Mouse (Mus musculus): ENCODE results near the gene Cdh4. TPM values are rescaled to one million over a fixed set of nuclear protein-coding genes. Genes with fewer than 3 reads are reported as not detected.

Cdh4 gene
- total RNA-seq, 1 experiment from 2014 or later, result 5.3 TPM

DNA sequence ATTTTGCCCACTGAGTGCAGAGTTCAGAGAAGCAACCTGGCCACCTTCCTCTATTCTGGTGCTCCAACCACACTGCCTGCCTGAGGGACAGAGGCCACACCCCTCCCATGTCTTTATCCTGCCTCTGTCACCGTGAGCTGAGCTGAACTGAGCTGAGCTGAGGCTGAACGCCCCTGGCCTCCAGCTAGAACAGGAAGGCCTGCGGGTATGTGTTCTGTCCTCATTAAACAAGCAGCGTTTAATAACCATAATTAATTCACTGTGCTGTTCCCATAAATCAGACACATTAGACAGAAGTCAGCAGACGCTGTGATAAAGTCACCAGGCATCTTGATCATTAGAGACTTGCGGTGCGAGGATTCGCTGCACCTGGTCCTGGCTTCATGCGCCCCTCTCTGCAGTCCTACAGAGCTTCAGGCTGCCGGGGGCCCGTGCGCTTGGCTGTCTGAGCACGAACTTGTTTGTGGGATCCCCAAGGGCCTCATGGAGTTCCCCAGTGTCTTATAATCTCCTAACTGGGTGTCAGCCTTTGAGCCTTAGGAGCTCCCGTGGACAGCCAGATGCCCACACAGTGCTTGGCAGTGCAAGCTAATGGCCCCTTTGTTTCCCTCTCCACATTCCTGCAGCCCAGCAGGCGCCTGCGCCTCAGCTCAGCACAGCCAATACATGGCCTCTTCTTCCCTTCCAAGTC is 291.1 kb downstream of the Cdh4 start:
- DNase-seq, result no peak

GRCm38 (mm10) chr2:179742419-179742818 is 300.2 kb downstream of the Cdh4 start:
- DNase-seq, result no peak

GRCm38 (mm10) chr2:179742828-179743227 is 300.6 kb downstream of the Cdh4 start:
- DNase-seq, result no peak

- no peak for DNase-seq
Observed at GRCm38 (mm10) chr2:179746491-179746890, 304.3 kb downstream of the Cdh4 start.

DNA sequence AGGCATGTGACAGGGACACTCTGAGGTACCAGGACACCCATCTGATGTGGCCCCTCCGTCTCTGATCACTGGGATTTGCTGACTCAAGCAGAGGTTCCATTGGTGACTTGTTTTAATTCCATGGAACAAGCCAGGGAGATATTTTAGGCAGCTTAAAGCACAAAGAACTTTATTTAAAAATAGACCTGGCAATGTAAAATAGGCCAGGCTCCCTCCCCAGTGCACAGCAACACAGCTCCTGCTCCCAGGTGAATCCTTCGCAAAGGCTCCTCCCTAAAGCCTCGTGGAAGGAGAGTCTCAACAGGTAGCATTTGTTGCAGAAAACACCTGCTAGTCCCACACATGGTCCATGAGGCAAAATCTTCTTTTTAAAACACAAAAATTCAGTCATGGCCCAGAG is 307.2 kb downstream of the Cdh4 start:
- no peak for DNase-seq

GRCm38 (mm10) chr2:179753811-179754210 is 311.6 kb downstream of the Cdh4 start:
- no peak for DNase-seq

- no peak for DNase-seq
Observed at GRCm38 (mm10) chr2:179754776-179755175, 312.5 kb downstream of the Cdh4 start.

DNA sequence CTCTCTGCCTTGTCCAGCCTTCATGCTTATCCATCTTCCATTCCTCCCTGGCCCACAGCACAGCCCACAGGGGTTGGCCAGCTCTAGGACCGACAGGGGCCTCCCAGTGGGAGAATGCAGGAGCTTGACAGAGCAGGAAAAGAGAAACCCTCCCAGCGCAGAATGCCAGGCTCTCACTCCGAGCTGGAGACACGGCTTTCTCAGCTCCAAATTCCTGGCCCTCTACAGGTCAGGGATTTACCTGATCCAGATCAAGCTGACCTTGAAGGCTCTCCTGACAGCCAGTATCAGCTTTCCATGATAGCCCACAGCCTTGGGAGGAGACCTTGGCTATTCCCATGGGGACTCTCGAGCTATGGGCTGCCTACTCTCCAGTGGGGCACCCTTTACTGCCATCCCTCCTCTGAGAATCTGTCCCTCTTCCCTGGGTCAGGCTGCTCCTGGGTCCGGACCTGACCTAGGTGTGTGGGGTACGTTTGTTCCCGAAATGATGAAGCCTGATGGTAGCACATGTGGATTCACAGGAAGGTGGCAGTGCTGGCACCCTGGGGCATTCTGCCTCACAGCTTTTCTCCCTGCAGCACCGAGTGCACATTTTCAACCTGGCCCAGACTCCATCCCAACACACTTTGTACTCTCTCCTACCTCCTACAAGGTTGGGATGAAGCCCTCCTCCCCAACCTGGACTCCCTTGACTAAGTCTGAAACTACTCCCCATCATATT is 319.6 kb downstream of the Cdh4 start:
- DNase-seq, result no peak

DNA sequence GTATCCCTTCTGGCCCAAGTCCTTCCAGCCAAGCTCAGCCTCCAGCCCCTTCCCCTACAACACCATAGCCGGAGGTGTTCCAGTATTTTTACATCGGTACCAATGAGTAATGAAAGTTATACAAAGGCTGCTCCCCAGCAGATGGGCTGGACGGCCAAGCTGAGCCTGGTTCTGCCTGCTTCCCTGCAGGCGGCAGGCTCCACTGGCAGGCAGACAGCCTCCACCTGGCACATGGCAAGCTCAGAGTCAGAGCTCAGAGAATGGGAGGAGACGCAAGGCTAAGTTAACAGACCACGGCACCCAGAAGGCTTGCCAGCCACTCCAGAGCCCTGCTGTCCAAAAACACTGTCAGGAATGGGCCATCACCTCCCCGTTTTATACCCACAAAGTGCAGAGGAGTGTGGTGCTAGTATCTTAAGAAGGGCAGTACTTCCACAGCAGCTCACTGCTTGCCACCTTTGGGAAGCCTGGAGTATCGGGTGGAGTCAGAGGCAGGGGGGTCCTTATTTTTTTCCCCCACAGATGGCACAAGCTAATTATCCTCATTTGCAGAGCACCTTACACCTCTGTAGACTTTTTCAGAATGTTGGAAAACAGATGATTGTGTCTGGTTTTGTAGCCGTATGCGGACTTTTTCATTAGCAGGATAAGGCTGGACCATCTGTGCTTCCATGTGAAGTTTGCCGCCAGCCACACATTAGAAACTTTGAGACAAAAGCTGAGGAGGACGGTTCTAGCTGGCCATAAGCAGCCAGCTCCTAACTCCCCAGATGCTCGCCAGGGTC is 320.5 kb downstream of the Cdh4 start:
- DNase-seq, result no peak

GRCm38 (mm10) chr2:179764460-179764859 is 322.2 kb downstream of the Cdh4 start:
- DNase-seq, result no peak

DNA sequence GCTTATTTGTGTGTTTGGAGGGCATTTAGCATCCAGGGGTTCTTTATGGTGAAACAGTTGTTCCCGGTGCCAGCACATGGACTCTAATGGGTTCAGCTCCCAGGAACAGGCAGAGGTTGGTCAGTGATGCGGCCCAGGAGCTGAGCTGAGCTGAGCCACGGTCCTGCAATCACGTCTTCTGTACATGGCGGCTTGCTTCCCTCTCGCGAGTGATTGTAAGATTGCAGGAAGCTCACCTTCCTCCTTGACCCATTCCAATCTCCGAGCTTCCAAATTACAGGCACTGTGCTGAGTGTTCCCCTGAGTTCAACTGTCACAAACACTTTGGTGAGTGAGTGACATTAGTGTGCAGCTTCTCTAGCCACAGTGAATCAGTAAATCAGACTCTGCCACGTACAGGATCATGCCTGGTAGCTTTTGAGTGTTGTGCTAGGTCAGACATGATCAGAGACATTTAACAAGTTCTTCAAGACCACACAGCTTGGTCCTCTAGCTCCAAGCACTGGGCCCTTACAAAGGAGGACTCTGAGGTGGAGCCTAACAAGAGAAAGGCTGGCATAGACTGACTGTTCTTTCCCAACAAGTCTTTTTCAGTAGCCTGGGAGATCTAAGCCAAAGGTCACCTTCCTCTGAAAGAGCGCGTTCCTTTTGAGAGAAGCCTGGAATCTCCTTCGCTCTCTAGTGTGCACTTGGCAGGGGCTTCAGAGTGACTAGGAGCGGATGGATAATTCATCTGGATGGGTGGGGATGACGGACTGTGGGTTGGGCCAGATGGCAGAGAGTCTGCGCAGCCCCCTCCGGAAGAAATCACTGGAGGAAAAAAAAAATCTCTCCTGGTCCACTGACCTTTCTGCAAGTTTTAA is 324.7 kb downstream of the Cdh4 start:
- DNase-seq, result no peak

DNA sequence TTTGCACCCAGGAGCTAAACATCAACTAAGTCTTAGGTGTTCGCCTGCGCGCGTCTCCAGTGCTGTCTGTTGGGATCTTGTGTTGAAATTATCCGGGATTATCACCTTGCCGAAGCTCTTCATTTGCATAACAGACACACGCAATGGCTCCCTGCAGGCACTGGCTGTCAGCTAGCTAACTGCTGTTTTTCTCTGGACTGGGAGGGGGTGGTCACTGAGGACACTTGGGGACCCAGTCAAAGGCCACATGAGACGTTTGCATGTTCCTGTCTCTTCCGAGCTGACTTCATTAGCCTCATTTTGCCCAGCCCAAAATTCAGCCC is 325.3 kb downstream of the Cdh4 start:
- no peak for DNase-seq

- DNase-seq, result no peak
Observed at GRCm38 (mm10) chr2:179769137-179769536, 326.9 kb downstream of the Cdh4 start.

DNA sequence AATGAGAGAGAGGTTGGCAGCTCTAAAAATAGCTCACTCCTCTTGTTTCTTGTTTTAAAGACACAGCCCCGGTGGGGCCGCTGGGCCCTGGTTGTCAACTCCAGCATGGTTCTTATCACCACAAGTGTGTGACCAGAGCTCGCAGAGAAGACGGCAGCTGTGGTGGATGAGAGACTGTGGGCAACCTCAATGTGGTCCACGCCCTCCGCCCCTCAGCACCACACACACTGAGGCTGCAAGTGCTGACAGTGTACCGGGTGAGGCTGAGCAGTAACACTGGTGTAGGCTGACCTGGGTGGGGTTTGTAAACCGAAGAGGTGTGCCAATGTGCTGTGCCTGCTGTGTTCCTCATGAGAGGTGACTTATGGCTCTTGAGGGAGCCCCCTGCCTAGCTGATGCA is 327.7 kb downstream of the Cdh4 start:
- no peak for DNase-seq

GRCm38 (mm10) chr2:179774440-179775110 is 332.3 kb downstream of the Cdh4 start:
- no peak for DNase-seq

- no peak for DNase-seq
Observed at GRCm38 (mm10) chr2:179775999-179776705, 333.9 kb downstream of the Cdh4 start.

DNA sequence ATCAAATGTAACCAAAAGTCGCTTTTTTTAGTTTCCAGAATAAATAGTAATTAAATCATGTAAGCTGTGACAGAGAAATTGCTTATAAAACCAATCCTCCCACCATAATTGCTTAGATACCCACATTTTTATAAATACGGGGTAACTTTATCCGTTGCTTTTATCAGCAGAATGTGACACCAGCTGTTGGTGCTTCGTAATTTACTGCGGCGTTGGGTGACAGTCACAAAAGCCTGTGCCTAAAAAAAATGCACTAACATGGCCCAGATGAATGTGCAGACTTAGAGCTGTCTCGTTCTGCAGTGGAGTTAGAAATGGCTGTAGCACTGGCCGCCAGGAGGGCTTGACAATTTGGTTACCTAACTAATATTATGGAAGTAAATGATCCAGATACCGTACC is 337.0 kb downstream of the Cdh4 start:
- DNase-seq, result no peak

- DNase-seq, result no peak
Observed at GRCm38 (mm10) chr2:179780961-179781360, 338.7 kb downstream of the Cdh4 start.

- DNase-seq, result no peak
Observed at GRCm38 (mm10) chr2:179787256-179787655, 345.0 kb downstream of the Cdh4 start.

DNA sequence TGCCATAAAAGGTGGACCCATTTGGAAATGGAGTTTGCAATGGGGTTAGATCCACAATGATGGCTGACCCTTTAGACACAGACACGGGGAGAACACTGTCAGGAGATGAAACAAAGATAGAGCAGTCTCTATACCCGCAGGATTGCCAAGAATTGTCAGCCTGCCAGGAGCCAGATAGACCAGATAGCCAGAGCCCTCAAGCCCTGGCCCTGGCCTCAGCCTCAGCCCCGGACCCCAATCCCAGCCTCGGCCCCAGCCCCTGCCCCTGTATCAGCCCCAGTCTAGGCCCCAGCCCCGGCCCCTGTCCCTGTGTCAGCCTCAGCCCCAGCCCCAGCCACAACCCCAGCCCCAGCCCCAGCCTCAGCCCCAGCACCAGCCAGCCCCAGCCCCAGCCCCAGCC is 345.6 kb downstream of the Cdh4 start:
- no peak for DNase-seq

GRCm38 (mm10) chr2:179790684-179791083 is 348.5 kb downstream of the Cdh4 start:
- DNase-seq, result no peak
